Mouse (Mus musculus): ENCODE results near the gene 2810021J22Rik. TPM values are rescaled to one million over a fixed set of nuclear protein-coding genes. Genes with fewer than 3 reads are reported as not detected.

Gene 2810021J22Rik
- polyA plus RNA-seq, 1 experiment from 2014 or later: 7.1 TPM

GRCm38 (mm10) chr11:58927053-58927452 lies 60.0 kb downstream of the 2810021J22Rik start:
- Histone ChIP-seq H3K27me3 (ENCODE audit: control insufficient read depth, insufficient read depth, low read depth, low read length) (no peaks in the 10 kb centered on the region; the same call in 1 of the 2 replicates), H3K9me3 (ENCODE audit: control insufficient read depth, low read length) (no peaks in the 10 kb centered on the region), H3K27ac (ENCODE audit: low read length) (no peak overlapping the region), H3K4me1 (replicated peaks; ENCODE audit: control insufficient read depth, insufficient read depth, low read length) (peaks cover 5% of the 10 kb centered on the region), H3K36me3 (ENCODE audit: control insufficient read depth, insufficient read depth, low read length) (peaks cover 6% of the 10 kb centered on the region; the same call in 1 of the 2 replicates), H3K9ac (ENCODE audit: low read length) (no peak overlapping the region), H3K4me2 (ENCODE audit: low read depth, low read length) (no peak overlapping the region), H3K4me3 (ENCODE audit: low read length) (no peak overlapping the region)
- 61% methylated on average over 2 of the region's 2 CpGs for WGBS
- ATAC-seq (ENCODE audit: low read depth): no peak

GRCm38 (mm10) chr11:58927790-58928651 lies 61.0 kb downstream of the 2810021J22Rik start:
- ATAC-seq (ENCODE audit: low read depth): peak; percentile 80
- peak overlapping the region; percentile 41 for H3K4me3 ChIP-seq (ENCODE audit: low read length)
- H3K4me1 ChIP-seq (replicated peaks; ENCODE audit: control insufficient read depth, insufficient read depth, low read length): peaks cover 5% of the 10 kb centered on the region
- no peaks in the 10 kb centered on the region; the same call in 1 of the 2 replicates for H3K27me3 ChIP-seq (ENCODE audit: control insufficient read depth, insufficient read depth, low read depth, low read length)
- 19% methylated on average over 20 of the region's 20 CpGs for WGBS
- H3K9ac ChIP-seq (ENCODE audit: low read length): peak overlapping the region; percentile 62
- peak overlapping the region; percentile 71 for H3K27ac ChIP-seq (ENCODE audit: low read length)
- peak overlapping the region; percentile 60 for H3K4me2 ChIP-seq (ENCODE audit: low read depth, low read length)
- H3K9me3 ChIP-seq (ENCODE audit: control insufficient read depth, low read length): no peaks in the 10 kb centered on the region
- H3K36me3 ChIP-seq (ENCODE audit: control insufficient read depth, insufficient read depth, low read length): peaks cover 12% of the 10 kb centered on the region

- Histone ChIP-seq H3K27me3 (ENCODE audit: control insufficient read depth, insufficient read depth, low read depth, low read length) (no peaks in the 10 kb centered on the region), H3K9ac (ENCODE audit: low read length) (no peak overlapping the region), H3K4me3 (ENCODE audit: low read length) (no peak overlapping the region), H3K36me3 (ENCODE audit: control insufficient read depth, insufficient read depth, low read length) (peaks cover 22% of the 10 kb centered on the region), H3K4me2 (ENCODE audit: low read depth, low read length) (no peak overlapping the region), H3K9me3 (ENCODE audit: control insufficient read depth, low read length) (no peaks in the 10 kb centered on the region), H3K4me1 (replicated peaks; ENCODE audit: control insufficient read depth, insufficient read depth, low read length) (peaks cover 5% of the 10 kb centered on the region), H3K27ac (ENCODE audit: low read length) (no peak overlapping the region)
- ATAC-seq (ENCODE audit: low read depth): no peak
- WGBS: 67% methylated on average over 4 of the region's 4 CpGs
Observed at GRCm38 (mm10) chr11:58929055-58929454, 62.0 kb downstream of the 2810021J22Rik start.

GRCm38 (mm10) chr11:58929641-58930040 lies 62.6 kb downstream of the 2810021J22Rik start:
- H3K9me3 ChIP-seq (ENCODE audit: control insufficient read depth, low read length): no peaks in the 10 kb centered on the region
- no peak overlapping the region for H3K27ac ChIP-seq (ENCODE audit: low read length)
- no peak overlapping the region for H3K9ac ChIP-seq (ENCODE audit: low read length)
- H3K36me3 ChIP-seq (ENCODE audit: control insufficient read depth, insufficient read depth, low read length): peaks cover 25% of the 10 kb centered on the region
- no peaks in the 10 kb centered on the region for H3K27me3 ChIP-seq (ENCODE audit: control insufficient read depth, insufficient read depth, low read depth, low read length)
- 26% methylated on average over 3 of the region's 3 CpGs for WGBS
- ATAC-seq (ENCODE audit: low read depth): no peak
- H3K4me1 ChIP-seq (replicated peaks; ENCODE audit: control insufficient read depth, insufficient read depth, low read length): peaks cover 5% of the 10 kb centered on the region
- no peak overlapping the region for H3K4me3 ChIP-seq (ENCODE audit: low read length)
- H3K4me2 ChIP-seq (ENCODE audit: low read depth, low read length): no peak overlapping the region

- no peak for ATAC-seq (ENCODE audit: low read depth)
- peaks cover 5% of the 10 kb centered on the region for H3K4me1 ChIP-seq (replicated peaks; ENCODE audit: control insufficient read depth, insufficient read depth, low read length)
- H3K9me3 ChIP-seq (ENCODE audit: control insufficient read depth, low read length): no peaks in the 10 kb centered on the region
- H3K27ac ChIP-seq (ENCODE audit: low read length): no peak overlapping the region
- no peak overlapping the region for H3K9ac ChIP-seq (ENCODE audit: low read length)
- H3K27me3 ChIP-seq (ENCODE audit: control insufficient read depth, insufficient read depth, low read depth, low read length): no peaks in the 10 kb centered on the region
- no peak overlapping the region for H3K4me3 ChIP-seq (ENCODE audit: low read length)
- WGBS: 90% methylated on average over 3 of the region's 3 CpGs
- H3K36me3 ChIP-seq (ENCODE audit: control insufficient read depth, insufficient read depth, low read length): peaks cover 25% of the 10 kb centered on the region
- no peak overlapping the region for H3K4me2 ChIP-seq (ENCODE audit: low read depth, low read length)
Observed at GRCm38 (mm10) chr11:58930254-58930653, 63.2 kb downstream of the 2810021J22Rik start.

- no peak overlapping the region for H3K9ac ChIP-seq (ENCODE audit: low read length)
- no peak overlapping the region for H3K4me2 ChIP-seq (ENCODE audit: low read depth, low read length)
- no peaks in the 10 kb centered on the region for H3K27me3 ChIP-seq (ENCODE audit: control insufficient read depth, insufficient read depth, low read depth, low read length)
- peaks cover 32% of the 10 kb centered on the region for H3K36me3 ChIP-seq (ENCODE audit: control insufficient read depth, insufficient read depth, low read length)
- H3K9me3 ChIP-seq (ENCODE audit: control insufficient read depth, low read length): no peaks in the 10 kb centered on the region
- no peak for ATAC-seq (ENCODE audit: low read depth)
- H3K4me1 ChIP-seq (replicated peaks; ENCODE audit: control insufficient read depth, insufficient read depth, low read length): peaks cover 5% of the 10 kb centered on the region
- H3K27ac ChIP-seq (ENCODE audit: low read length): no peak overlapping the region
- WGBS: 53% methylated on average over 4 of the region's 4 CpGs
- no peak overlapping the region for H3K4me3 ChIP-seq (ENCODE audit: low read length)
Observed at GRCm38 (mm10) chr11:58931576-58931975, 64.6 kb downstream of the 2810021J22Rik start.

Other genes starting within 250 kb of the 2810021J22Rik start
- gene Olfr323, start 236.7 kb upstream of the 2810021J22Rik start, polyA plus RNA-seq (2015; fragmentation: Nextera tagmentation; extraction: Ambion mirVana): not detected in 2 replicates
- gene Trim58, start 226.8 kb upstream of the 2810021J22Rik start, polyA plus RNA-seq (2015; fragmentation: Nextera tagmentation; extraction: Ambion mirVana): 0.09 and 0.19 TPM in 2 replicates
- not detected in 2 replicates for gene Olfr322, start 208.4 kb upstream of the 2810021J22Rik start, polyA plus RNA-seq (2015; fragmentation: Nextera tagmentation; extraction: Ambion mirVana)
- gene Olfr320, start 186.1 kb upstream of the 2810021J22Rik start, polyA plus RNA-seq (2015; fragmentation: Nextera tagmentation; extraction: Ambion mirVana): not detected in 2 replicates
- not detected in 2 replicates for gene Olfr319, start 168.1 kb upstream of the 2810021J22Rik start, polyA plus RNA-seq (2015; fragmentation: Nextera tagmentation; extraction: Ambion mirVana)
- not detected in 2 replicates for gene Olfr318, start 143.2 kb upstream of the 2810021J22Rik start, polyA plus RNA-seq (2015; fragmentation: Nextera tagmentation; extraction: Ambion mirVana)
- not detected in 2 replicates for gene Olfr317, start 128.0 kb upstream of the 2810021J22Rik start, polyA plus RNA-seq (2015; fragmentation: Nextera tagmentation; extraction: Ambion mirVana)
- gene Olfr316, start 114.5 kb upstream of the 2810021J22Rik start, polyA plus RNA-seq (2015; fragmentation: Nextera tagmentation; extraction: Ambion mirVana): not detected in 2 replicates
- gene Olfr315, start 94.0 kb upstream of the 2810021J22Rik start, polyA plus RNA-seq (2015; fragmentation: Nextera tagmentation; extraction: Ambion mirVana): not detected in 2 replicates
- gene Olfr314, start 84.3 kb upstream of the 2810021J22Rik start, polyA plus RNA-seq (2015; fragmentation: Nextera tagmentation; extraction: Ambion mirVana): not detected in 2 replicates
- gene Fam183b, start 65.3 kb upstream of the 2810021J22Rik start, polyA plus RNA-seq (2015; fragmentation: Nextera tagmentation; extraction: Ambion mirVana): 11.9 and 15.8 TPM in 2 replicates
- gene Olfr313, start 52.2 kb upstream of the 2810021J22Rik start, polyA plus RNA-seq (2015; fragmentation: Nextera tagmentation; extraction: Ambion mirVana): not detected in 2 replicates
- 0.08 TPM in 1 of 2 replicates, not detected in the other for gene Olfr312, start 38.0 kb upstream of the 2810021J22Rik start, polyA plus RNA-seq (2015; fragmentation: Nextera tagmentation; extraction: Ambion mirVana)
- not detected in 2 replicates for gene Olfr311, start 28.0 kb upstream of the 2810021J22Rik start, polyA plus RNA-seq (2015; fragmentation: Nextera tagmentation; extraction: Ambion mirVana)
- gene Gm12258, start 20.1 kb upstream of the 2810021J22Rik start, polyA plus RNA-seq (2015; fragmentation: Nextera tagmentation; extraction: Ambion mirVana): 8.0 and 9.0 TPM in 2 replicates
- gene Zfp39, start 37.0 kb downstream of the 2810021J22Rik start, polyA plus RNA-seq (2015; fragmentation: Nextera tagmentation; extraction: Ambion mirVana): 4.7 and 6.2 TPM in 2 replicates
- 0.08 and 0.38 TPM in 2 replicates for gene Btnl10, start 50.7 kb downstream of the 2810021J22Rik start, polyA plus RNA-seq (2015; fragmentation: Nextera tagmentation; extraction: Ambion mirVana)
- gene Rnf187, start 71.7 kb downstream of the 2810021J22Rik start, polyA plus RNA-seq (2015; fragmentation: Nextera tagmentation; extraction: Ambion mirVana): 150 and 161 TPM in 2 replicates
- gene Hist3h2ba, start 81.7 kb downstream of the 2810021J22Rik start, polyA plus RNA-seq (2015; fragmentation: Nextera tagmentation; extraction: Ambion mirVana): 24.0 and 28.3 TPM in 2 replicates
- gene Hist3h2a, start 87.5 kb downstream of the 2810021J22Rik start, polyA plus RNA-seq (2015; fragmentation: Nextera tagmentation; extraction: Ambion mirVana): 21.8 and 23.3 TPM in 2 replicates
- gene Trim17, start 87.5 kb downstream of the 2810021J22Rik start, polyA plus RNA-seq (2015; fragmentation: Nextera tagmentation; extraction: Ambion mirVana): 0.41 and 0.65 TPM in 2 replicates
- 21.9 and 23.2 TPM in 2 replicates for gene Trim11, start 110.9 kb downstream of the 2810021J22Rik start, polyA plus RNA-seq (2015; fragmentation: Nextera tagmentation; extraction: Ambion mirVana)

Measured in lung, embryonic 16.5 days (tissue).